Mouse (Mus musculus): ENCODE measurements around the gene Map4k5.

The Map4k5 gene

GRCm38 (mm10) chr12:69756015-69756414 is 137.0 kb downstream of the Map4k5 start:
- no peak for DNase-seq (ENCODE audit: low spot score in 2 of 2)

- no peak for DNase-seq (ENCODE audit: low spot score in 2 of 2)
These were observed 139.1 kb downstream of the Map4k5 start for GRCm38 (mm10) chr12:69753936-69754335.

All from spleen, postnatal 4 days (tissue).